Mouse (Mus musculus): ENCODE data around the gene Napa.

Napa gene

DNA sequence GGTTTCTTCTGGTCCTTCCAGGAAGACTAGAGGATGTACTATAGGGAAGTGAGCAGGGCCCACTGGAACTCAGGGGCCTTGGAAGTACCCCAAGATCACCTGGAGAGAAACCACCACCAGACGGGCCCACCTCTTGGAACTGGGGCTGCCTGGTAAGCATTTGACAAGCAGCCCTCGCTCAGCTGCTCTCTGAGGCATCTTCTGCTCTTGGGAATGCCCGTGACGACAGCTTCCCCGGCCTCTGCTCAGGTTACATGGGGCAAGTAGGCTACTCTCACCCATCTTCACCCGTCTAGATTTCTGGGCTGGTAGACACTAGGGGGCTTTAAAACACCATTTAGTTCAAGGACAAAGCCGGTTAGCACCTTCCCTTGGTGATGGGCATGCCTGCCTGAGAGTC is 2.8 kb downstream of the Napa start:
- no peak for DNase-seq

- DNase-seq = no peak
Measured at GRCm38 (mm10) chr7:16101726-16102475, 3.6 kb downstream of the Napa start.

- DNase-seq = no peak
Measured at GRCm38 (mm10) chr7:16102686-16103226, 4.5 kb downstream of the Napa start.

DNA sequence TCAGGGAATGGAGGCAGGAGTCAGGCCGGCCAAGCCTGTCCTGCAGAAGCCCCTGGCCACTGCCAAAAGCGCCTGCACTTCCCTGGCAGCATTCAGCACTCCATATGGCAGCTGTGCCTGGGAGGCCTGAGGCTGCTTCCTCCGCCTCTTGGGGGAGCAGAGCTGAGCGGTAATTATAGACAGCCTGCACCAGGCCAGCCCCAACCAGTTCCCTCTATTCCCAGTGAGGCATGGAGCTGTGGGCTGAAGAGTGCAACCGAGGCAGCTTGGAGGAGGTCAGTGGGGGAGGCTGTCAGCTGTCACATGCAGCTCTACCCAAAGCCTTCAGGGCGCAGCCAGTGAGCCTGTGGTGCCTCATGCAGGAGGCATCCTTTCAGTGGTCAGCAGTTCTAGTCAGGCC is 5.5 kb downstream of the Napa start:
- DNase-seq = no peak

GRCm38 (mm10) chr7:16104611-16105388 is 6.5 kb downstream of the Napa start:
- no peak for DNase-seq

DNA sequence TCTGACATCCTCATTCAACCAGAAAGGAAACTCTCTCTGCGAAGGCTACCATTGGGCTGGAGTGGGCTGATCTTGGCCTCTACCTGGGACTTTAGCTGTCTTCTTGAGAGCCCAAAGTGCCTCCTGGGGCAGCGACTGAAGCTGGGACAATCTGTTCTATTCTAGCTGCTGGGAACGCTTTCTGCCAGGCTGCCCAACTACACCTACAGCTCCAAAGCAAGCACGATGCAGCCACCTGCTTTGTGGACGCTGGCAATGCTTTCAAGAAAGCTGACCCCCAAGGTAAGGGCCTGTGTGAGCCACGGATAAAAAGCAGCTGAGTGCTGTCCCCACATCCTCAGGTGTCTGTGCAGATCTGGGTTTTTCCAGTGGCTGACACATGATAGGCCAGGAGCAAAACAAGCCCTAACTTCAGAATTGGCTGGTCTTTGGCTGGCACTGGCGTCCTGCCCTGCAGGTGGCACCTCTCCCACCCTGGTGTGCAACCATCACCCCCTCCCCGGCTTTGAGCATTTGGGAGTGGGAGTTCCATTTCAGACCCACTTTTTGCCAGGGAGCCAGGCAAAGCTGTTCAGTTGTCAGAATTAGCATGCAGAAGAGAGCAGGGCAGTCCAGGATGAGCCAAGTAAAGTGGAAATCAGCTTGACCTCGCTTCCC is 10.8 kb downstream of the Napa start:
- no peak for DNase-seq

GRCm38 (mm10) chr7:16110158-16110557 is 11.9 kb downstream of the Napa start:
- no peak for DNase-seq

DNA sequence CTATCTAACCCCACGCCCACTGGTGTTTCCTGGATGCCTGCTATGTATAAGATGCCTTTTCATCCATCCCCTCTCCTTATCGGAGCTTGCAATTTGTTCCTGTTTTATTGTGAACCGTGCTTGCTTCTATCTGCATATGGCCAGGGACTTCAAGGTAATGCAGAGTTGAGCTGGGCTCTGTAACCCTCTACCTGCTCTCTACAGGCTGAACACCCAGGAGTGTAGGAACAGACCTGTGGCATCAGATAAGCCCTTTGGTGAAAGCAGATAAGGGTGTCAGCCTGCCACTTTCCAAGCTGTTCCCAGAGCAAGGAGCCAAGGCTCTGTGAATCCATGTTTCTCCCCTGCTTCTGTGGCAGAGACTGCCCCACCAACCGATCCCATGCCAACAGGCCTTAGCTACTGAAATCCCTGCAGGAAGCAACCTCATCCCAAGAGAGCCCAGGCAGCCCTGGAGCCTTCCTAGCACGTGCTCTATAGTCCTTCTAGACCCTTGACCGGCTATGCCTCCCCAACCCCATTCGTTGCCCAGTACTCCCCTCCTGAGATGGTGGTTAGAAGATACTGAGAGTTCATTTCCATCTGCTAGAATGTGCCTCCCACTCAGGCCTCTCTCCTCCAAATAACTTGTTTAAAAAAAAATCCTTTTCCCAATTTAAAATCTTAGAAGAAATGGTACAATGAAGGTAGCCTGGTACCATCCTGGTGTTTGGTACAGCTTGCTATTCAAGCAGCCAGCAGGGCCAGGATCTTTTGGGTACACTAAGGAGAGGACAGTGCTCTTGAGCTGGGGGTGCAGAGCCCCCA is 13.2 kb downstream of the Napa start:
- DNase-seq = no peak

- no peak for DNase-seq
Measured at GRCm38 (mm10) chr7:16116418-16116817, 18.2 kb downstream of the Napa start.

GRCm38 (mm10) chr7:16117100-16117499 is 18.8 kb downstream of the Napa start:
- DNase-seq = no peak

DNA sequence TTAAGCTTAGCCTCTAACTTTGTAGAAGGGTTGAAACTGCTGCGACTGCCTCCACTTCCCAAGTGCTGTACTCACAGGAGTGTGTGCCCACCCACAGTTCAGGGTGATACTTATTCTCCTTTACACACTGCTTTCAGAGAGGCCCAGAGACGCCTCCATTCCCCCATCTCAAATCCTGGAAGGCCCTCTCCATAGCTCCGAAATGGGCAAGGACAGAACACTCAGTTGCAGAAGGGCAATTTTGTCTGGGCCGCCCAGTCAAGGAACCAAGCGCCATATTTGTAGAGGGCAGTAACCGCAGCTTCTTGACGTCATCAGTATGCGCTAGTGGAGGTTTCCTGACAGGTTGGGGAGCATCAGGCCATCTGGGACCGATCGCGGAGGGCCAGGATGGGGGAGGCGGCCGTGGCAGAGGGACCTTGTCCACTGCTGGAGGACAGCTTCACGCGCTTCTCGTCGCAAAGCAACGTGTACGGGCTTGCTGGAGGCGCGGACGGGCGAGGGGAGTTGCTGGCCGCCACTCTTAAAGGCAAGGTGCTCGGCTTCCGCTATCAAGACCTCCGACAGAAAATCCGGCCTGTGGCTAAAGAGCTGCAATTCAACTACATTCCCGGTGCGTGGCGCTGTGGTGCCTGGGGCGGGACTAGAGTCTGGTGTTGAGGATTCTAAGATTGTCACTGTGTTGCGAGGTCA is 21.5 kb downstream of the Napa start, which contains the start of gene Kptn:
Gene Kptn, plus strand, starts transcription at position 327 of the 693 bp plus-strand sequence.
- peak; percentile 75 to 86 for DNase-seq

DNA sequence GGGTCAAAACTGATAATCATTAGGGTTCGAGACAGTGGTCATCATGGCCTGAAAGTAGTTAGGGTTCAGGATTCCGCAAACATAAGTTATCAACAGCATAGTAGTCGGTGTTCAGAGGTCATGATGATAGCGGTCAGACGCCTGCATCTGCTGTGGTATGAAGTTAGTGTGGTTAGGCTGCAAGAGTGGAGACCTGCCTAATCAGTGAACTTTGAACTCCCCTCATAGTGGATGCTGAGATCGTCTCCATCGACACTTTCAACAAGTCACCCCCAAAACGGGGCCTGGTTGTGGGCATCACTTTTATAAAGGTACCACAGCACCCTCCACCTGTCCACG is 22.0 kb downstream of the Napa start:
- no peak for DNase-seq

- DNase-seq = no peak
Measured at GRCm38 (mm10) chr7:16125829-16126228, 27.6 kb downstream of the Napa start.

GRCm38 (mm10) chr7:16128344-16128743 is 30.1 kb downstream of the Napa start:
- DNase-seq = no peak

GRCm38 (mm10) chr7:16128899-16129298 is 30.6 kb downstream of the Napa start:
- DNase-seq = no peak

GRCm38 (mm10) chr7:16129421-16129845 is 31.2 kb downstream of the Napa start, which contains the start of gene Slc8a2:
TSS of gene Slc8a2 (plus strand) at chr7:16129826.
- peak; percentile 25 to 45 for DNase-seq

DNA sequence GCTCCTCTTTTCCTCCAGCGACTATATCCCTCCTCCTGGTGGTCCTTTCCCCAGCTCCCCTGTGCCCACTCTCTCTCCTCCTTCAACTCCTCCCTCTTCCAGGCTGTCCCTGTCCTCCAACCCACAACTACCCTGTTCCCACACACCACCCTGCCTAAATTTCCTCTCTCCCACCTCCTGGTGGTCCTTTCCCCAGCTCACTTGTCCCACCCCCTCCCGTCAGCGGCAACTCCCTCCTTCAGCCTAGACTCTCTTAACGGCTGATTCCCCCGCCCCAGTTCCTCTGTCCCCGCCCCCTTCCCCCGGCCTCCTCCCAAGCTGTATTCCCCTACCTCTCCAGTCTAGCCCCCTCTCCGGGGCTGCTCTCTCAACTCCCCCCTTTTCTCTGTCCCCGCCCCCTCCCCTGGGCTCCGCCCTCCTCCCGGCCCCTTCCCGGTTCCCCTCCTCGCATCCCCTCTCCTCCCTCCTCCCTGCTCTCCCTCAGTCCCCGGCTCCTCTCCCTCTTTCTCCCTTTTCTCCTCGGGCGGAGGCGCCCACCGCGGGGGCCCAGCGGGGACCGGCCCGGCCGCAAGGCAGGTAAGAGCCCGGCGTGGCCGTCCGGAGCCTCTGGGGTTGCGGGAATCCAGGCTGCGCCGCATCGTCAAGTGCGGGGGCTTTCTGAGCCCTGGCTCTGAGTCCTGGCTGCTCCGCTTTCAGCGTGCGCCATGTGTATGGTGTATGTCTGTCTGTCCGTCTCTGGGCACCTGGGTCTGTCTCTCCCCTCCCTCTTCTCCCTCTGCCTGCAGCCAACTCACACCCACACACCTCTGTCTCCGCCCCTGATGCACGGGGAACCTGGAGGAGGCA is 31.8 kb downstream of the Napa start:
- no peak for DNase-seq

GRCm38 (mm10) chr7:16130956-16131634 is 32.8 kb downstream of the Napa start:
- no peak for DNase-seq

GRCm38 (mm10) chr7:16132161-16132581 is 33.9 kb downstream of the Napa start:
- no peak for DNase-seq

GRCm38 (mm10) chr7:16132926-16133325 is 34.7 kb downstream of the Napa start:
- no peak for DNase-seq
